Mouse (Mus musculus): ENCODE data around the gene Prdm2.

DNA sequence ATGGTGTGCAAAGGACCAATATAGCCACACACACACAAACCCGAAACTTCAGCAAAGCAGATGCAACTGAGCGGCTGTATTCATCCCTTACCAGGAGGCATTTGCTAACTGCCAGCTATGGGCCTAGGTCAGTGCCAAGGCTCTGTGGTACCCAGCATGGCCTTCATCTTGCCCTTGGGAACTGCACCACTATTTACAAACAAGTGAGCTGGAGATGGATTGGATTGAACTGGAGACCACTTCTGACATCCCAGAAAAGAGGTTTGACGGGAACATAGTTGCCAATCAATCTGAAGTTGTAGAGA, 332 bp upstream of the Prdm2 start:
- TF ChIP-seq CTCF (IDR thresholded peaks at IDR 0.05) (no peak), EP300 (IDR thresholded peaks at IDR 0.05) (no peak)

Data from lung, postnatal 0 days (tissue).